Mouse (Mus musculus): ENCODE measurements around the gene Lpcat2b. TPM values are rescaled to one million over a fixed set of nuclear protein-coding genes. Genes with fewer than 3 reads are reported as not detected.
A peak's percentile ranks its signal among the peaks of the same experiment; 100 is the strongest.
"Not testable (repeated sequence)": the region's sequence is repeated elsewhere in the genome, so short reads cannot be mapped to it uniquely, and the experiment has no call there.

The Lpcat2b gene
- 0.07 TPM in 1 of 2 replicates, not detected in the other for polyA plus RNA-seq (2014; fragmentation: Nextera tagmentation; extraction: Ambion mirVana)

- no peak within 1 kb of the TSS for H3K27ac ChIP-seq (ENCODE audit: low read depth, low read length)
- no peaks in the 10 kb centered on the region for H3K36me3 ChIP-seq (ENCODE audit: control insufficient read depth, insufficient read depth, low read length)
- H3K4me1 ChIP-seq (ENCODE audit: control insufficient read depth, insufficient read depth, low read length), result no peaks in the 10 kb centered on the region
- H3K27me3 ChIP-seq (ENCODE audit: control insufficient read depth, insufficient read depth, low read length), result no peaks in the 10 kb centered on the region
- no peak within 1 kb of the TSS for H3K4me2 ChIP-seq (ENCODE audit: low read depth, low read length)
- H3K4me3 ChIP-seq (ENCODE audit: low read depth, low read length), result no peak within 1 kb of the TSS
- H3K9ac ChIP-seq (replicated peaks; ENCODE audit: low read depth, low read length), result no peak within 1 kb of the TSS
- 86% methylated on average over 3 of the region's 3 CpGs for WGBS
- H3K9me3 ChIP-seq (ENCODE audit: control insufficient read depth, low read length), result no peaks in the 10 kb centered on the region
- no peak for ATAC-seq (ENCODE audit: low read depth)
Measured at GRCm38 (mm10) chr5:107431249-107431648, at the start of gene Lpcat2b. Gene Lpcat2b, plus strand, starts transcription at chr5:107431549.

- not testable (repeated sequence) for H3K9me3 ChIP-seq (ENCODE audit: control insufficient read depth, low read length); H3K9ac ChIP-seq (replicated peaks; ENCODE audit: low read depth, low read length)
Measured at GRCm38 (mm10) chr5:107386448-107386847, 44.9 kb upstream of the Lpcat2b start.

DNA sequence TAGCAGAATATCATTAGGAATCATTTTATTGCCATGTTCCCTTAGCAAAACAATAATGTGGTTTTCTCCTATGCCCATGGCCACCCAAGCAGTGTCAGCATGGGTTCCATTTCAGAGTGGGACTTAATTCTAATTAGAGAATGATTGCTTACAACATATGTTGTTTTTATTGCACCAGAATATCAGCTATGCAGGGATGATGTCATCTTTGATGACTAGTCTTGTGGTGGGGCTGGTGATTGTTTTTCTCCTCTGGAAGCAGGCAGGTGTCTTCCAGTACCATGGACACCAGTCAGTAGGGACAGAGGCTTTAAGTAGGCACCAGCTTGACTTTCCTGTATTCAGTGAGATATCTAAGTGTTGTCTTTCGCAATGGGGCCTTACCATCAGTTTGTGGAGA is 43.6 kb upstream of the Lpcat2b start:
- no peak for ATAC-seq (ENCODE audit: low read depth)
- H3K4me3 ChIP-seq (ENCODE audit: low read depth, low read length), result no peak overlapping the region
- WGBS, result 89% methylated on average over 1 of the region's 1 CpGs
- no peak overlapping the region for H3K4me2 ChIP-seq (ENCODE audit: low read depth, low read length)
- H3K9ac ChIP-seq (replicated peaks; ENCODE audit: low read depth, low read length), result no peak overlapping the region
- H3K9me3 ChIP-seq (ENCODE audit: control insufficient read depth, low read length), result no peaks in the 10 kb centered on the region
- no peaks in the 10 kb centered on the region for H3K27me3 ChIP-seq (ENCODE audit: control insufficient read depth, insufficient read depth, low read length)
- no peak overlapping the region for H3K27ac ChIP-seq (ENCODE audit: low read depth, low read length)
- H3K4me1 ChIP-seq (ENCODE audit: control insufficient read depth, insufficient read depth, low read length), result no peaks in the 10 kb centered on the region
- H3K36me3 ChIP-seq (ENCODE audit: control insufficient read depth, insufficient read depth, low read length), result no peaks in the 10 kb centered on the region

More at GRCm38 (mm10) chr5:107386448-107386847, 44.9 kb upstream of the Lpcat2b start:
- H3K4me2 ChIP-seq (ENCODE audit: low read depth, low read length); H3K4me3 ChIP-seq (ENCODE audit: low read depth, low read length); ATAC-seq (ENCODE audit: low read depth); H3K27me3 ChIP-seq (ENCODE audit: control insufficient read depth, insufficient read depth, low read length); H3K36me3 ChIP-seq (ENCODE audit: control insufficient read depth, insufficient read depth, low read length); H3K4me1 ChIP-seq (ENCODE audit: control insufficient read depth, insufficient read depth, low read length); H3K27ac ChIP-seq (ENCODE audit: low read depth, low read length): not testable (repeated sequence)

GRCm38 (mm10) chr5:107389373-107389772 is 42.0 kb upstream of the Lpcat2b start:
- Histone ChIP-seq H3K9me3 (ENCODE audit: control insufficient read depth, low read length) (no peaks in the 10 kb centered on the region), H3K4me3 (ENCODE audit: low read depth, low read length) (no peak overlapping the region), H3K4me1 (ENCODE audit: control insufficient read depth, insufficient read depth, low read length) (no peaks in the 10 kb centered on the region), H3K27ac (ENCODE audit: low read depth, low read length) (no peak overlapping the region), H3K27me3 (ENCODE audit: control insufficient read depth, insufficient read depth, low read length) (no peaks in the 10 kb centered on the region), H3K36me3 (ENCODE audit: control insufficient read depth, insufficient read depth, low read length) (no peaks in the 10 kb centered on the region), H3K9ac (replicated peaks; ENCODE audit: low read depth, low read length) (no peak overlapping the region), H3K4me2 (ENCODE audit: low read depth, low read length) (no peak overlapping the region)
- ATAC-seq (ENCODE audit: low read depth), result no peak
- 98% methylated on average over 2 of the region's 2 CpGs for WGBS

GRCm38 (mm10) chr5:107394437-107394836 is 36.9 kb upstream of the Lpcat2b start:
- H3K4me2 ChIP-seq (ENCODE audit: low read depth, low read length), result no peak overlapping the region
- no peak for ATAC-seq (ENCODE audit: low read depth)
- H3K4me3 ChIP-seq (ENCODE audit: low read depth, low read length), result no peak overlapping the region
- H3K27ac ChIP-seq (ENCODE audit: low read depth, low read length), result no peak overlapping the region
- H3K4me1 ChIP-seq (ENCODE audit: control insufficient read depth, insufficient read depth, low read length), result no peaks in the 10 kb centered on the region
- no peaks in the 10 kb centered on the region for H3K27me3 ChIP-seq (ENCODE audit: control insufficient read depth, insufficient read depth, low read length)
- H3K9ac ChIP-seq (replicated peaks; ENCODE audit: low read depth, low read length), result no peak overlapping the region
- H3K36me3 ChIP-seq (ENCODE audit: control insufficient read depth, insufficient read depth, low read length), result no peaks in the 10 kb centered on the region
- no peaks in the 10 kb centered on the region for H3K9me3 ChIP-seq (ENCODE audit: control insufficient read depth, low read length)
- 57% methylated on average over 2 of the region's 2 CpGs for WGBS

GRCm38 (mm10) chr5:107402436-107402835 is 28.9 kb upstream of the Lpcat2b start, which contains the start of gene Ephx4:
Gene Ephx4, plus strand, starts transcription at chr5:107402736.
- H3K27me3 ChIP-seq (ENCODE audit: control insufficient read depth, insufficient read depth, low read length), result peaks cover 12% of the 10 kb centered on the region
- 22% methylated on average over 5 of the region's 5 CpGs for WGBS
- H3K9ac ChIP-seq (replicated peaks; ENCODE audit: low read depth, low read length), result peak within 1 kb of the TSS; percentile 69
- peak within 1 kb of the TSS; percentile 62 for H3K4me3 ChIP-seq (ENCODE audit: low read depth, low read length)
- H3K9me3 ChIP-seq (ENCODE audit: control insufficient read depth, low read length), result no peaks in the 10 kb centered on the region
- peak within 1 kb of the TSS; percentile 100 for H3K4me2 ChIP-seq (ENCODE audit: low read depth, low read length)
- ATAC-seq (ENCODE audit: low read depth), result no peak
- no peak within 1 kb of the TSS for H3K27ac ChIP-seq (ENCODE audit: low read depth, low read length)
- H3K4me1 ChIP-seq (ENCODE audit: control insufficient read depth, insufficient read depth, low read length), result no peaks in the 10 kb centered on the region
- no peaks in the 10 kb centered on the region for H3K36me3 ChIP-seq (ENCODE audit: control insufficient read depth, insufficient read depth, low read length)

DNA sequence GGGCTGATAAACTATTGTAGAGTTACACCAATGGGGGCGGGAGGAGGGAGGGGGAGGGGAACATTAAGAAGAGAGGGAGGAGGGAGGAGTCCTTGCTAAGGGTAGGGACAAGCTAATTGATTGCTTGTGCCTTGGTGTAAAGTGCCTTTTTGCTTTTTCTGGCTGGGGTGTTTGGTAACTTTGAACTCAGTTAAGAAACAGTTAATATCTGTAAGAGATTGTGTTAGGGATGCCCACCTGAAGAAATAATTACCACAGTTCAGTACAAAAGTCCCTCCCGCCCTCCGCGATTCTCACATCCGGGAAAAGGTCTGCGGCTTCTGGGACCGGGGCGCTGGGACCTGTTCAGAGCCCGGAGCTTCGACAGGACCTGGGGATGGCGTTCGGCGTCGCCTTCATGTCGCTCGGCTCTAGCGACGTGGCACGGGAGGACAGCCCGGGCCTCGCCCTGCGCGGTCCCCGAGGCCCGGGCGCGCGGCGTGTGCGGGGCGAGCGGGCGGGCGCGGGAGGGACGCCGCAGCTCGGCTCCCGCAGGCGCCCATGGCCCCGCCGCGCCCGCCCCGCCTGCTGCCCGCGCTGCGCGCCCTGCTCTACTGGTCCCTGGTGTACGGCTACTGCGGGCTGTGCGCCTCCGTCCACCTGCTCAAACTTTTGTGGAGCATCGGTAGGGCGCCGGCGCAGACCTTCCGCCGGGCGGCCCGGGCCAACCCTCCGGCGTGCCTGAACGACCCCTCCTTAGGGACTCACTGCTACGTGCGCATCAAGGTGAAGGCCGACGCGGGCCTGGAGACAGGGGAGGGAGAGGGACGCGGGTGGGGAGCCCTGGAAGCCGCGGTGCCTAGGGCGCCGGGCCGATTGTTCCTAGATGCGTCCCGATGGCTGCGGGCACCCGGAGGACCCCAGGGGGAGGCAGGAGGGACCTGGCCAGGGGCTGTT is 28.1 kb upstream of the Lpcat2b start:
- peak; percentile 84 for ATAC-seq (ENCODE audit: low read depth)
- Histone ChIP-seq H3K9me3 (ENCODE audit: control insufficient read depth, low read length) (no peaks in the 10 kb centered on the region), H3K4me1 (ENCODE audit: control insufficient read depth, insufficient read depth, low read length) (no peaks in the 10 kb centered on the region), H3K9ac (replicated peaks; ENCODE audit: low read depth, low read length) (peak overlapping the region; percentile 69), H3K36me3 (ENCODE audit: control insufficient read depth, insufficient read depth, low read length) (no peaks in the 10 kb centered on the region), H3K4me2 (ENCODE audit: low read depth, low read length) (peak overlapping the region; percentile 100), H3K4me3 (ENCODE audit: low read depth, low read length) (peak overlapping the region; percentile 62), H3K27ac (ENCODE audit: low read depth, low read length) (no peak overlapping the region), H3K27me3 (ENCODE audit: control insufficient read depth, insufficient read depth, low read length) (peaks cover 12% of the 10 kb centered on the region)
- WGBS, result under 1% methylated on average over 62 of the region's 80 CpGs

DNA sequence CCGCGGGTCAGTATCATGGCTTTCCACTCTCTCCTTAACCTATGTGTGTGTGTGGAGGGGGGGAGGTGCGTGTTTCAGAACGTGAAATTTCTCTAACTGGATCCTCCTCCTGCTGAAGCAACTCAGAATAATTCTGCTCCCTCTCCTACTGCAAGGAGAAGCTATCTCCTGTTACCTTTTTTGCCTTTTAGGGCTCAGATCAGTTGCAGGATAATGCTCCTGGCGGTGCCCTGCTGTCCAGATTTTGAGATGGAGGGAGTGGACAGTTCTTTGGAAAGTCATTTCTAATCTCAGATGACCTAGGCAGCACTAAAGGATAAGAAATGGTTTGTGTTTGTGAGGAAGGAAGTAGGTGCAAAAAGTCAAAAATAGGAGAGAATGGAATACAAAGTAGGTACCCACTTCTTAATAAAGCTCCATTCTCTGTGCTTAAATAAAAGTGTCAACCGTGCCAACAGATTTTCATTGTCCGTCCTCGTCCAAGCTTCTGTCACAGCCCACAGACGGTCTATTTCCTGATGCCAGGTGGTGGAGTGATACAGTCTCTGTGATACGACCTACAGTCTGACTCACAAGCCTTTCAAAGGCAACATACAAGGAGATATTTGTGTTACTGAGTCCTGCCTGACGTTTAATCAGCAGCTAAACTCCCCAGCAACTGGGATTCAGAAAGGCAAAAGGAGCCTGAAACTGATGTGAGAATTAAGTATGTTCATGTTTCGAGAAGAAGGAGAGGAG is 27.2 kb upstream of the Lpcat2b start:
- ATAC-seq (ENCODE audit: low read depth), result no peak
- Histone ChIP-seq H3K4me1 (ENCODE audit: control insufficient read depth, insufficient read depth, low read length) (no peaks in the 10 kb centered on the region), H3K36me3 (ENCODE audit: control insufficient read depth, insufficient read depth, low read length) (no peaks in the 10 kb centered on the region), H3K27ac (ENCODE audit: low read depth, low read length) (no peak overlapping the region), H3K27me3 (ENCODE audit: control insufficient read depth, insufficient read depth, low read length) (peaks cover 12% of the 10 kb centered on the region), H3K4me2 (ENCODE audit: low read depth, low read length) (peak overlapping the region; percentile 100), H3K4me3 (ENCODE audit: low read depth, low read length) (peak overlapping the region; percentile 62), H3K9me3 (ENCODE audit: control insufficient read depth, low read length) (no peaks in the 10 kb centered on the region), H3K9ac (replicated peaks; ENCODE audit: low read depth, low read length) (peak overlapping the region; percentile 69)
- 29% methylated on average over 12 of the region's 12 CpGs for WGBS

DNA sequence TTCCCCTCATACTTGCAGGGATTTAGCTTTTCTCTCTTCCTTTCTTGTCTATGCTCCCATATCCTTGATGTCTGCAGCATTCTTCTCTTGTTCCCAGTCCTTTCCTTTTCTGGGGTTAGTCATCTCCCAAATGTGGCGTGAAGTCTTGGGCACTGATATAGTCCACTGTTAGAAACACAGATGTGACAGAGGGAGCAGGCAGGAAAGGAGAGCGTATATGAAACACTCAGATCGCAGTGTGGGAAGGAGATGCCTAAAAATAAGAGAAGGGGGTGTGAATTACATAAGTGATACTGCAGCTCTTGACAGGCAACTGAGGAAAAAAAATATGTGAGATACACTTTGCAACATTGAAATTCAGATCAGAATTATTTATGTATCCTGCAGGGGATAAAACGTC is 26.0 kb upstream of the Lpcat2b start:
- H3K4me2 ChIP-seq (ENCODE audit: low read depth, low read length), result no peak overlapping the region
- ATAC-seq (ENCODE audit: low read depth), result no peak
- no peak overlapping the region for H3K27ac ChIP-seq (ENCODE audit: low read depth, low read length)
- no peak overlapping the region for H3K4me3 ChIP-seq (ENCODE audit: low read depth, low read length)
- H3K9me3 ChIP-seq (ENCODE audit: control insufficient read depth, low read length), result no peaks in the 10 kb centered on the region
- no peaks in the 10 kb centered on the region for H3K36me3 ChIP-seq (ENCODE audit: control insufficient read depth, insufficient read depth, low read length)
- 84% methylated on average over 4 of the region's 4 CpGs for WGBS
- H3K27me3 ChIP-seq (ENCODE audit: control insufficient read depth, insufficient read depth, low read length), result peaks cover 12% of the 10 kb centered on the region
- H3K9ac ChIP-seq (replicated peaks; ENCODE audit: low read depth, low read length), result no peak overlapping the region
- no peaks in the 10 kb centered on the region for H3K4me1 ChIP-seq (ENCODE audit: control insufficient read depth, insufficient read depth, low read length)

Data from neural tube, embryonic 14.5 days (tissue).